Mouse (Mus musculus): ENCODE data around the gene Ahnak.
"Not testable (repeated sequence)": the region's sequence is repeated elsewhere in the genome, so short reads cannot be mapped to it uniquely, and the experiment has no call there.

The Ahnak gene

GRCm38 (mm10) chr19:9041074-9041473 lies 52.0 kb downstream of the Ahnak start:
- no peak for DNase-seq (ENCODE audit: low spot score)

DNA sequence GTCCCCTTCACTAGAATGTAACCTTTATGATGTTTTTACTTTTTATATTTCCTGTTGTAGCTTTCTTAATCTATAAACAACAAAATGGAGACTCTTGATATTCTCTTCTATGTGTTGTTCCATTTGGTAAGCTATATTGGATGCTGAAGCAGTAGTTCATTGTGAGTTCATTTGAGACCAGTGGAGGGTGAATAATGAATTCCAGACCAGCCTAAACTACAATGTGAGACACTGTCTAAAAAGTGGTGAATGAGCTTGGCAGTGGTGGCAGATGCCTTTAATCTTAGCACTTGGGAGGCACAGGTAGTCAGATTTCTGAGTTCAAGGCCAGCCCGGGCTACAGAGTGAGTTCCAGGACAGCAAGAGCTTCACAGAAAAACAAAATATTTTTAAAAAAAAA lies 54.0 kb downstream of the Ahnak start:
- DNase-seq (ENCODE audit: low spot score): no peak

DNA sequence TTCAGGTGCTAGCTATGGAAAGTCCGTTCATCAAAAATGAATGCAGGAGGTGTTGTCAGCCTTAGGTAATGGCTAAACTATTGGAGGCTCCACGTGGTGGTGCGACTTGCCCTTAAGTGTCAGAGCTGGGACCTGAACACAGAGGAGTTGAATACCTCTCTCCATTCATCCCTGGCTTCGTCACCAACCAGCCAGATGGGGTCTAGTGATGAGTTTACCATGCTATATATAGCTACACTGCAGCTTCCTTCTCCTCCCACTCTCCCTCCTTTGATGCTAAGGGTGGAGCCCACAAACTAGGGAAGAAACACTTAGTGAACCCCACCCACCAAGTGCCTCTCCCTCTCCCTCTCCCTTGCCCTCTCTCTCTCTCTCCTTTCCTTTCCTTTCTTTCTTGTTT lies 55.2 kb downstream of the Ahnak start:
- no peak for DNase-seq (ENCODE audit: low spot score)

DNA sequence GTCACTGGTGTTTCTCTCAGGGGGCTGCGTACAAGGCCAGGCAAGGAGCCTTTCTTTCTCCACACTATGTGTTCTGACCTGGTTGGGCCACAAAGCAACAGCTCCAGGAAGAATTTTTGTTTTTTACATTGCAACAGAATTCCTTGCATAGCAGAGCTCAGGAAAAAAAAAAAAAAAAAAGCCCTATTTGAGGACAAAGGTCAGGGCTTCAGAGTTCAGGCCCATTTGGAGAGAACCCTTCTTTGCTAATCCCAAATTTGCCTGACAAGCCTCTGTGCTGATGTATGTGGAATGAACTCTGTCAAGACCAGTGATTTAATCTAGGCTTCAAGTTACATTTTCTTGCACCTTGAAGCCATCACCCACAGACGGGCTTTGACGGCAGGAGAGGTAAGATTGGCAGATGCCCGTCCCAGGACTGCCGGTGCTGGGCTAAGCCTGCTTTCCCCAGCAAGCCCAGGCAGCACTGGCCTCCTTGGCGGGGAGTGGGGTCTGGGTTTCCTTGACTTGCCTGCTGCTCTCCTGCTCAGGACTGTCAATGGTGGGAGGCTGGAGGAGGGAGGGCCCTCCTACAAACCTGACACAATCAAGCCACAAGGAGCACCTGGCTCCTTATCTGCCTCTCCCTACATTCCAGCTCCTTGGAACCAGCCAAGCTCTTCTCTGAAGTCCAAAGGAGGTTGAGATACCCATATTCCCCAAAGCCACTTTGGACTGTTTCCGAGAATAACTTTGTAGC lies 58.3 kb downstream of the Ahnak start:
- peak; percentile 58 for DNase-seq (ENCODE audit: low spot score)

GRCm38 (mm10) chr19:9047946-9048387 lies 58.9 kb downstream of the Ahnak start:
- DNase-seq (ENCODE audit: low spot score): peak; percentile 83

GRCm38 (mm10) chr19:9048981-9049687 lies 60.0 kb downstream of the Ahnak start:
- DNase-seq (ENCODE audit: low spot score): no peak

DNA sequence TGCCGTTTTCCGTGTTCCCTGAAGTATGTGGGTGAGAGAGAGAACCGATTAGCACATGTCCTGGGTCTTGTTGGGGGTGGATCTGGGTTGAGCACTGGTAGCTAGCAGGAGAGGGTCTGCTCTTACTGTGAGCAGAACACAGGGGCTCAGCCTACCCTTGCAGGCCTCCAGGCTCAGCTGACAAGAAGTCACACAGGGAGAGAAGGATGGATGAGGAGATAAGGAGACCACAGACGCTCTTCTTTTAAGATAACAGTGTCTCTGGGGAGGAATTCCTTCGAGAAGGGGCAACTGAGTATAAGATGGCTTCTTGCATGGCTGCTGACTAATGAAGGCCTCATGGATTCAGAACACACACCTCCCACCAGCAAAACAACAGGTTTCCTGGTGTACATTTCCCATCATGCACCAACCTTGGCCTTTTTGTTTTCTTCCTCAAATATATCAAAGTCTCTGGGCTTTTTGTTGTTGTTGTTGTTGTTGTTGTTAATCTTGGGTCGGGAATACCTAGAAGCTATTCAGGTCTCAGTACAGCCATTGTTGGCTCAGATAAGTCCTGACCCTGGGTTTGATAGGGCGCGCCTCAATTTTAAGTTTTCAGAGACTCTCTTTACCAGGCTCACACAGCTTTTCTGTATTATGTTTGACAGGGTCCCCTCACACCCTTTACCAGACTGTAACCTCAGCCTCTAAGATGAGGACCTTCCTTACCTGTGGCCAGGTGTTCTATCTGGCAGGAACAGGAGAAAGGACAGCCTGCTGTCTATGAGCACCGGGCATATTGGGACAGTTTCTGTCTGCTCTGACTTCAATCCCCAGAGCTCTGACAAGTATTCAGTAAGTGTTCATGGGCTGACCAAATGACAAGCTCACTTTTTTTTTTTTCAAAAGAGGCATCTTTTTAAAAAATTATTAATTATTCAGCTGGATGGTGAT lies 61.5 kb downstream of the Ahnak start:
- DNase-seq (ENCODE audit: low spot score): no peak

- not testable (repeated sequence) for DNase-seq (ENCODE audit: low spot score)
Measured at GRCm38 (mm10) chr19:9051985-9052384, 62.9 kb downstream of the Ahnak start.

DNA sequence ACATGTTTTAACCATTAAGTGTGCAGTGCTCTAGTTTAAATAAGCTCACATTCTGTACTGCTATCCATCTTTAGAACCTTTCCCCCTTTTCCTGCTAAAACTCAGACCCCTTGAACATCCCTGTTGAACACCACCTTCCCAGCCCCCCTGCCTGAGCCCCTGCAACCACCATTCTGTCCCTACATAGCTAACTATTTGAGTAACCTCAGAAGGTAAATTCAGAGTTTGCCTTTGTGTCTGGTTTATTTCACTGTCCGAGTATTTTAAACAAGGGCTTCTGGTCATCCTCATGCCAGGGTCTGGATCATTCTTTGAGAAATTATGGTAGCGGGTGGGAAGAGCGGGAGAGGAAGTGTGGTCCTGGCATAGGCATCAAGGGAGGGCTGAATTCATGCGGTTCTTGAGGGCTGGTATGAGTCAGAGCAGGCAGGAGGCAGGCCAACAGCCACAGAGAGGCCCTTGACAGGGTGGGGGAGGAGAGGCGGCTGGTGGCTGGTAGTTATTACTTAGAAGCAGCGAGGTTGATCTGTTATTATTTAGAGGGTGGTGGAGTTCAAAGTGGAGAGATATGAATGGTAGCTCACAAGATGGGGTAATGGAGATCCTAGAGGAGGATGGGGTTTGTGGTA lies 63.8 kb downstream of the Ahnak start:
- peak; percentile 74 for DNase-seq (ENCODE audit: low spot score)

DNA sequence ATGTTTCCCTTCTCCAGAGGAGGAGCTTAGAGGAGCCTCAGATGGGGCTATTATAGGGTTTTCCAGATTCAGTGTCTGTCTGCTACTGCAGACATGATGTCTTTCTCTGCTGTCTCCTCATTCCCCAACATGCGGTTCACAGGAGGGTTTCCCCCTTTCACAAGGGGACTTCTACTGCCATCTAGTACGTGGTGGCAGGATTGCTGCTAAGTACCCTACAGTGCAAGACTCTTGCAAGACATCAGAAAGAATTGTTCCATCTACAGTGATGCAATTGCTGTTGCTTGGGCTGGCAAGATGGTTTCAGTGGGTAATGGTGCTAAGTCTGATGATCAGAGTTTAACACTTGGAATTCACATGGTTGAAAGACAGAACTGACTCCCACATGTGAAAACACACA lies 66.1 kb downstream of the Ahnak start:
- peak; percentile 88 for DNase-seq (ENCODE audit: low spot score)

- DNase-seq (ENCODE audit: low spot score): no peak
Measured at GRCm38 (mm10) chr19:9055703-9056355, 66.7 kb downstream of the Ahnak start.

DNA sequence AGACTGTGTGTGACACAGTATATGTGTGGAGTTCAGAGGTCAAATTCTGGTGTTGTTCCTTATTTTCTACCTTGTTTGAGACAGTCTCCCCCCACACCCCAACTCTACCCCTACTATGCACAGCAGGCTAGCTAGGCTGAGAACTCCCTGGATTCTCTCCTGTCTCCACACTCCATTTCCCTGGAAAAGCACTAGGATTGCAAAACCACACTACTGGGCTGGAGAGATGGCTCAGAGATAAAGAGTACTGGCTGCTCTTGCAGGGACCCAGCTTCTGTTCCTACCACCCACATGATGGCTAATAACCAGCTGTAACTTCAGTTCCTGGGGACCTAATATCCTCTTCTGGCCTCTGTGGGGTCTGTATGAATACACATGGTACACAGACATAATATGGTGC lies 68.6 kb downstream of the Ahnak start:
- DNase-seq (ENCODE audit: low spot score): no peak

DNA sequence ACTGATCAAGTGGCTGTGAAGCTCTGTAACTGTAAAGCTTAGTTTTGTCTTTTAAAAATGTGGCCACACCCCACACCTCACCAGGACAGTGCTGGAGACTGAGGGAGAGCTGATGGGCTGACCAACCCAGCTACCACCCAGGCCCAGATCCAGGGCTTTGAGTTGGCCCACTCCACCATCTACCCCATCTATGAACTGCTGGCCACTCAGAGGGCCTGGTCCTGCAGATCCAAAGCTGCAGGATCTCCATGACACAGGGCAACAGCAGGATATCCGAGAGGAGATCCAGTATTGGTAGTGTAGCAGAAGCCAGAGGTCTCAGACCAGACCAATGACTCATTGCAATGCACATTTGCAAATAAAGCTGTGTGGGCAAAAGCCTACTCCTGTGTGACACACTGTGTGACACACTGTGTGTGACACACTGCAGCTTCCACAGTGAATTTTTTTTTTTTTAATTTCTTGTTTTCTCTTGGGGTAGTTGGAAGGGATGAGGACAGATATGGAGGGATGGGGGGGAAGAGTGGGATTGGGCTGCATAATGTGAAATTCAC lies 69.3 kb downstream of the Ahnak start:
- DNase-seq (ENCODE audit: low spot score): no peak

- DNase-seq (ENCODE audit: low spot score): no peak
Measured at GRCm38 (mm10) chr19:9058944-9059343, 69.9 kb downstream of the Ahnak start.

DNA sequence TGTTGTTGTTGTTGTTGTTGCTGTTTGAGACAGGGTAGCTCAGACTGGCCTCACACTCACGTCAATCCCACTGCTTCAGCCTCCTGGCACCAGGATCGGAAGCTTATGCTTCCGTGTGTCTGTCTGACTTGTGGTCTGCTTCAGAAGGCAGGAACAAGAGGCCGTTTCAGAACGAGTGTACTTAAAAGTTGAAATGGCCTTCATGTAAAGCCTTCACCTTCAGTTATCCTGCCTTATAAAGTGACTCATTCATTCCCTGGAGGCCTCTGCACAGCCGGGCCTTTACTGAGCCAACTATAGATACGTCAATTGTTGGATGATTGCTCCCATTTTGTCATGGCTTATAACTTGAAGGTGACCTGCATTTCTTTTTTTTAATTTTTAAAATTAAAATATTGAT lies 70.3 kb downstream of the Ahnak start:
- DNase-seq (ENCODE audit: low spot score): no peak

GRCm38 (mm10) chr19:9060103-9060502 lies 71.0 kb downstream of the Ahnak start:
- DNase-seq (ENCODE audit: low spot score): peak; percentile 57

DNA sequence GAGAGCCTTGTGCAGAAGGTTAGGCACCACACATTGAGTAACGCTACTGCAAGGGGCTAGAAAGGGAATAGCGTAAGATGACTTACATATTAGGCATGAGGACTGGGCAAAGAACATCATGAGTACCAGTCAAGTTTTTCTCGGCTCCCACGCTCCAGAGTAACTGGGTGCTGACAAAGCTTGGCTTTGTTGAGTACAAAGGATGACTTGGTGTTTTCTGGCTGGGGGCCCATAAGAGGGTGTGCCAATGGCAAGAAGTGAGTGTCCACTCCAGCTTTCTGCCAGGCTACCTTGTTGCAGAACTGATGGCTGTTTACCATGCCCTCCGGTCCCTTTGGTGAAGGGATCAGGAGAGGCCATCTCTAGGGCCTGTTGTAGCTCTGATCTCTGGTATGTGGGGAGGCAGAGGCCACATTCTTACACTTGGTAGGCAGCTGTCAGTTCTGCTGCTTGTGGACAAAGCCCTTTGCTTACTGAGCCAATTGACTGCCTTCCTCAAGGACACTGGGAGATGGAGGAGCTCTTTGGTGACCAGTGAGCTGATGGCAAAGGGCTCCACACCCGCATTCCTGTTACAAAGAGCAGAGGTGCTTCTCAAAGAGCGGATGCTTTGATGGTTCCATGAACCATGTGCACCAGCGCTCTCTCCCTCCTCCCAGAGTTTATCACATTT lies 72.3 kb downstream of the Ahnak start:
- peak; percentile 73 for DNase-seq (ENCODE audit: low spot score)

DNA sequence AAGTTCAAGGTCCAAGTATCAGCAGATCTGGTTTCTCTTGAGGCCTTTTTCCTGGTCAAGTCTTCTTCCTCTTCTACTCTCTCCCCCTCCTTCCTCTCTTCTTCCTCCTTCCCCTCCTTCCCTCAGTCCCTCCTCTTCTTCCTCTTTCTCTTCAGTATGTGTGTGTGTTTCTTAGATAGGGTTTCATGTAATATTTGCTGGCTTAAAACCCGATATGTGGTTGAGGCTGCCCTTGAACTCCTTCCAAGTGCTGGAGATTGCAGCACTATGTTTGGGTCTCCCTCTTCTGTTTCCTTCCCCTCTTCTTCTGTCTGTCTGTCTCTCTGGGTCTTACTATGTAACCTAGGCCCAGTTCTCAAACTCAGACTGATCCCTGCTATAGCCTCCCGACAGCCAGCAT lies 73.7 kb downstream of the Ahnak start:
- no peak for DNase-seq (ENCODE audit: low spot score)

DNA sequence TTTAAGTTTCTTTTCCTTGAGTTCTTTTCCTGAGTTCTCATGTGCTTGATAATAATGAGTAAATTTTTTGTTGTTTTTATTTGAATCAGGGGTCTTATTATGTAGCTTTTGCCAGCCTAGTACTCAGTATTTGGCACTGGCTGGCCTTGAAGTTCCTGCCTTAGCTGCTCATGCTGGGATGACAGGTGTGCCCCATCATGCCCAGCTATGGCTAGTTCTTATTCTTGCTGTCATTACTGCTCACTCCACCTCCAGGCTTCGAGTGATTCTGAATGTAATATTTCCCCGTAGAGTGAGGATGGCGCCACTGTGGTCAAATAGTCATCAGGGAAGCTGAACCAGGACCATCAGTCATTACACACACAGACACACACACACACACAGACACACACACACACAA lies 74.7 kb downstream of the Ahnak start:
- no peak for DNase-seq (ENCODE audit: low spot score)
